Mouse (Mus musculus): Measurements from ENCODE around the gene Ss18l2.

Ss18l2 gene

GRCm38 (mm10) chr9:121704646-121705625 is 5.2 kb upstream of the Ss18l2 start, which contains the start of gene Sec22c:
TSS of gene Sec22c (minus strand) at chr9:121705490.
- DNase-seq: peak; percentile 94

GRCm38 (mm10) chr9:121706029-121706675 is 4.0 kb upstream of the Ss18l2 start:
- DNase-seq: no peak

DNA sequence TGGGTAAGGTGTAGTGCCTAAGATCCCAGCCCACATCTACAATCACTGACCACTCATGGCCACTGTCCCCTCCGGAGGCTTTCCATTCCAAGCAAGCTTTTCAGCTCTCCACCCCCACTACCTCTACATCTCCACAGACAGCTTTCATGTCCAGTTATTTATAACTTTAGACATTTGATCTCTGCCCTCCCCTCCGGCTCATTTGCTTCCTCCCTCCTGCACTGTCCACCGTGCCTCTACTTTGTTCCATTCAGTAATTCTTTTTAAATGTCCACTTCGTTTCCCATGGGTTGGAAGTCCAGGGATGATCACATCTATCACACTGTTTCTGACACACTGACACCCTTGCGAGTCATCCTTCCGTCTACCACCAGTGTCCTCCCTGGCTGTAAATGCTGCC is 2.3 kb upstream of the Ss18l2 start:
- DNase-seq: no peak

- no peak for DNase-seq
These were observed 1.3 kb upstream of the Ss18l2 start for GRCm38 (mm10) chr9:121708506-121709486.

DNA sequence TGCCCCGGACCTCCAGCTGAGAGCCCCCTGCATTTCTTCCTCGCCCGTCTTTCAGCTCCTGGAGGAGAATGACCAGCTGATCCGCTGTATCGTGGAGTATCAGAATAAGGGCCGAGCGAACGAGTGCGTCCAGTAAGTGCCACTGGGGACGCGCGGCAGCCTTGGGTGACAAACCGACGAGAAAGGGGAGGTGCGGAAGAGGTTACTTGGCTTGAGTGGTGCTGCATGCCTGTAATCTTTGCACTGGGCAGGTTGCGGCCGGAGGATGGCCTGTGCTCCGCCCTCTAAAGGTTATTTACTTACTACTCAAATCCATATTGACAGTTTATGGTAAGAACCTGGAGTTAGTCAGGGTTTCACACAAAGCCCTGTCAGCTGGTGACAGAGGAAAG is 451 bp downstream of the Ss18l2 start:
- DNase-seq: no peak

DNA sequence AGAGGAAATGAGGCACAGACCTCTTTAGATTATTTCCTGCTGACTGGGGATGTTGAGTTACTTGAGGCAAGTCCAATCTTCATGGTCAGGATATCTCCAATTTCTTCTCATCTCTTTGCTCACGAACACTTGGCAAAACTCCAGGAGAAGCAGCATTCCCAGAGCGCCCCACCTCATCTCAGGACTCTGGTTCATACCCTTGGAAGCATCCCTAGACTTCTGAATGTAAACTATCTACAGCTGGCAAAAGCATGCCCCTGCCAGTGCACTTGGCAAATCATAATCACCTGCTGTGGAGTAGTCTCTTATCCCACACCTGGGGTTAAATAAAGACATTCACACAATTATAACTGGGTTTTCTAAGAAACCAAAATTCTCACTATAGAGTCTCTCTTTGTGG is 6.9 kb downstream of the Ss18l2 start:
- DNase-seq: no peak

DNA sequence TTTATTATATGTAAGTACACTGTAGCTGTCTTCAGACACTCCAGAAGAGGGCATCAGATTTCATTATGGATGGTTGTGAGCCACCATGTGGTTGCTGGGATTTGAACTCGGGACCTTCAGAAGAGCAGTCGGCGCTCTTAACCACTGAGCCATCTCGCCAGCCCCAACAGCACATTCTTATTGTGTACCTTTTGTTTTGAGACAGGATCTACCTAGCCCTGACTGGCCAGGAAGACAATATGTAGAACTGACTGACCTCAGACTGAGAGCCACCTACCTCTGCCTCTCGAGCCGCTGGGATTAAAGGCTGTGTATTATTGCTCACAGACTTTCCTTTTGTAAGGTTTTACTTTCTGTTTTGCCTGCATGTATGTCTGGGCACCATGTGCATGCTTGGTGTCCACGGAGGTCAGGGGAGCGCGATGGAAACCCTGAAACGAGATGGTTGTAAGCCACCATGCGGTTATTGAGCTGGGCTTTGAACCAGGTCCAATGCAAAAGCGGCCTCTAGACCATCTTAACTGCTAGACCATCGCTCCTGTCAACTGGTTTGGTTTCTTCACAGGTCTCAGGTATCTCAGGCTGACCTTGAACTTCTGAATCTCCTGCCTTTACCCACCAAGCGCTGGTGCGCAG is 8.1 kb downstream of the Ss18l2 start:
- no peak for DNase-seq

DNA sequence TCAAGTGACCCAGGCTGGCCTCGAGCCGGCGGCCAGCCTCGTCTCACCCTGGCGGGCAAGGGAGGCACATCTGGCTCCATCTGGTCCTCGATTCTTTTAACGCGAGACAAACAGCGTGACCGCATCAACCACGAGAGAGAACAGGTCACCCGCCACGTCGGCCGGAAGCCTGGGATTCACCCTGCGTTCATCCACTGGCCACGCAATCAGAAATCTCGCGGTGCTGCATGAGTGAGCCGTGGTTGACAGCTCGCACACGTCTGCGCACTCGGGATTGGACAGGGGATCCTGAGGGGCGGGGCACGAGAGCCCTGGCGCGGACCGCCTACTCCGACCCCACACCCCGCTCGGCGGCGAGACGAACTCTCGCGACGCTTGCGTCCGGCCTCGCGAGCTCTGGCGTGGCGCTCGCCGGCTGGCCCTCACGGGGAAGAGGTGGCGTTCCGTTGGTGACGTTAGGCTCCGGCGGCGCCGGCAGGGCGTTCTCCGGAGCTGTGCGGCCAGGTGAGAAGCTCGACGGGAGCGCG is 8.7 kb downstream of the Ss18l2 start, which contains the start of gene Nktr:
Gene Nktr (plus strand): TSS at position 378 of the 527 bp plus-strand sequence.
- DNase-seq: peak; percentile 98

- peak; percentile 53 for DNase-seq
These were observed 9.5 kb downstream of the Ss18l2 start for GRCm38 (mm10) chr9:121719347-121720331.

DNA sequence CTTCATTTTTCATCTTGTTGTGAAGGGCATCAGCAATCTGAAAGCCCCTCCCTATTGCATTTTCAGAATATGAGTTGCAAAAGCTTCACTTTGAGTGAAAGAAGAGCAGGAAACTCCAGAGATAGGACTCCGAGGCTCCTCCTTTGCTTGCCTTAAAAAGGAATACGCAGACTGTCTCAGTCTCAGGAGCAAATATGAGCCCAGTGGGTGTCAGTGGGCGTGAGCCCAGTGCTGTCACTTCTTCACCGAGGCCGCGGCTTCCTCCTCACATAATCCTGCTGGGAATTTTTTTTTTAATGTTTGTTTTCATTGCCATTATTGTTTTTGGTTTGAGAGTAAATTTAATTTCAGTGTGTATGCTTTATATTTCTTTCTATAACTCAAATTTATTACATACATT is 30.4 kb downstream of the Ss18l2 start:
- DNase-seq: no peak

- DNase-seq: no peak
These were observed 31.0 kb downstream of the Ss18l2 start for GRCm38 (mm10) chr9:121741168-121741567.

DNA sequence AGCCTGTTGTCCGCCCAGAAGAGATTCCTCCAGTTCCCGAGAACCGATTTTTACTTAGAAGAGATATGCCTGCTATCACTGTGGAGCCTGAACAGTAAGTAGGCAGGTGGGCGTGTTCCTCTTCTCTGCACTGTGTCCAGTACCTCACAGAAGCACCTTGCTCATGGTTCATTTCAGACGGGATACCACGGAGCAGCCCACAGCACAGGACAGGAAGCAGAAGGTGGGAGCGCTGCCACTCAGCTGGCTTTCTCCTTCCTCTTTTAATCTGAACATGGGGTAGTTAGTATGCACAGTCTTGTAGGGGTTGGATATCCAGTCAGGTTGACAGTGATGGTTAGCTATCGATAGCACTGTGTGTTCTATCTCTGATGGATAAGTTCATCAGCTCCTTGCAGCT is 33.9 kb downstream of the Ss18l2 start:
- no peak for DNase-seq

DNA sequence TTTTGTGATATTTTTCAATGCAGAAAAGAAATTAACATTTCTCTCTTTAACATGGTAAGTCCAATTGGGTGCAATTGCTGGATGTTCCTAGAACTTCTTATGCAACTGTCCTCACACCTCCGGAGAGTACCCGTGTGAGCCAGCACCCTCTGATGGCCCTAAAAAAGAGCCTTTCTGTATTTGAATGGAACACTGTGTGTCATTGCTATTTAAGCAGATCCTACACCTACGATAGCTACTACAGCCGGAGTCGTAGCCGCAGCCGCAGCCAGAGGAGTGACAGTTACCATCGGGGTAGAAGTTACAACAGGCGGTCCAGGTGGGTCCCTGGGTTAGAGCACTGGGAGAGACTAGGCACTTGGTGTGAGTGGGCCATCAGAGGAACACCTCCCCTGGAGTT is 42.6 kb downstream of the Ss18l2 start:
- no peak for DNase-seq

GRCm38 (mm10) chr9:121754624-121755023 is 44.5 kb downstream of the Ss18l2 start:
- no peak for DNase-seq

- DNase-seq: no peak
These were observed 46.7 kb downstream of the Ss18l2 start for GRCm38 (mm10) chr9:121756785-121757184.

DNA sequence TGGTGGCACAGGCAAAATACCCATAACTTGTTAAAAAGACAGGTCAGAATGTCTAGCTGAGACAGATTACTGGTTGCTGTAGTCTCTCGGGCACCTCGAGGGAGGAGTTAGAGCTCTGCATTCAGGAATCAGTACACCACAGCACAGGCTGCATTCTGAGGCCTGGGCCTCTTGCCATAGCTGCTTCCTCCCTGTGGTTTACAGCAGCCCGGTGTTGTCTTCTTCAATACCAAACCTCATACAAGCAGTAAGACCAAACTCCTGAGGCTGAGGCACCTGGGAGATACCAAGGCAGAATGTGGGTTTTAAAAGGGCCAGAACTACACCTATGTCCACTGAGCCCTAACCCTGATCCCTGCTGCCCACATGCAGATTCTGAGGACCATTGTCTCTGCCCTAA is 47.3 kb downstream of the Ss18l2 start:
- DNase-seq: peak; percentile 55

GRCm38 (mm10) chr9:121757835-121758814 is 48.0 kb downstream of the Ss18l2 start:
- no peak for DNase-seq

DNA sequence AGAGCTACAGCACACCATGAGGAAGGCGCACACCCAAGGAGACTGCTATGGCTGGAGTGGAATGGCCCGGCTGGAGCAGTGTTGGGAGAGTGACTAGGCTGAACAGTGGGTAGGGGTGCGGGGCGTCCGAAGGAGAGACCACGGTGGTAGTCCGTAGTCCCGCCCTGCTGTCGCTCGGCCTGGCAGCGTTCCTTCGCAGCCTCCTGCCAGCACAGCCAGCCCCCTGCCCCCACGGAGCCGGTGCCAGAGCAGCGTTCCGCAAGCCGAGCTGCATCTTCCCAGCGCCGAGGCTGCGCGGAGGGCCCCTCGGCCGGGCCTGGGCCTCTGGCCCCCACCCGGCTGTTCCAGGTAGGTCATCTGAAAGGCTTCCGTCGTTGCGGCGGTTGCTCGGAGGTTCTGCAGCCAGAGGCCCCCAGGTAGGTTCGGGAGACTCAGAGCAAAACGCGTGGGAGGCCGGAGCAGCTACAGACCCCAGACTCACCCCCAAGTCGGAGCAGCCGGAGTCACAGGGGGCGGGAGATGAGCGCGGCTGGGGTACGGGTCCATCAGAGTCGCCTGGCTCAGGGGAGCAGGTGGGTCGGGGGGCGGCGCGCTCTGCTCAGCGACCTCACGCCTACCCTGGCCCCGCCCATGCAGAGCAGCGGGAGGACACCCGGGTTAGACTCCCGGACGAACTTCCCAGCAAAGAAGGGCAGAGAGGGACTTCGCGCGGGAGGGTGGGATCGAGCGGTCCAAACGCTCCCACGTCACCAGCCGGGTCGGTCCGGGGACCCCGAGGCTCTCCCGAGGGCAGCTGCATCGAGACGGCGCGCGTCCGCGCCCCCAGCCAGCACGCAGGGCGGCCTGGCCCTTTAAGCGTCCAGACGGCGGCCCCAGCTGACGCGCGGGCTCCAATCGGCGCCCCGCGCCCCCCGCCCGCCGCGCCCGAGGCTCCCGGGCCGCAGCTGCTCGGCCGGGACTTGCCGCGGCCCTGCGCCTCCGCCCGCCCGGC is 49.3 kb downstream of the Ss18l2 start, which contains the start of gene Zfp651:
Gene Zfp651 (plus strand): TSS at position 240 of the 991 bp plus-strand sequence.
- peak; percentile 56 for DNase-seq

Data from thymus, postnatal 4 days (tissue).